Mouse (Mus musculus) midbrain, embryonic 13.5 days (tissue): ENCODE data around the gene Ist1. TPM values are rescaled to one million over a fixed set of nuclear protein-coding genes. Genes with fewer than 3 reads are reported as not detected.

ENCODE experiments used
- ATAC-seq: fragments of 200-750 bp; cut with Nextera tagmentation; 2 replicates; pipeline ENCODE4 v1.8.0; 2017; ENCODE audit warnings: mild to moderate bottlenecking, moderate TSS enrichment, moderate library complexity
- H3K27ac ChIP-seq: fragments of 300-500 bp; sonication (generic); 2 replicates; pipeline ENCODE4 v1.5.1; 2015; ENCODE audit warnings: inconsistent platforms, mild to moderate bottlenecking, moderate library complexity
- H3K27me3 ChIP-seq: fragments of 300-500 bp; sonication (generic); 2 replicates; pipeline ENCODE4 v1.6.1; 2015; ENCODE audit warnings: mild to moderate bottlenecking, inconsistent platforms
- H3K36me3 ChIP-seq: fragments of 300-500 bp; sonication (generic); 2 replicates; pipeline ENCODE4 v1.6.1; 2015; ENCODE audit warnings: mild to moderate bottlenecking, inconsistent platforms
- H3K4me1 ChIP-seq: fragments of 300-500 bp; sonication (generic); replicated peaks from 2 replicates; pipeline ENCODE4 v1.6.1; 2015; ENCODE audit warnings: inconsistent platforms
- H3K4me2 ChIP-seq: fragments of 300-500 bp; sonication (generic); replicated peaks from 2 replicates; pipeline ENCODE4 v1.6.1; 2015; ENCODE audit warnings: moderate library complexity, mild to moderate bottlenecking, inconsistent platforms
- H3K4me3 ChIP-seq: fragments of 300-500 bp; sonication (generic); replicated peaks from 2 replicates; pipeline ENCODE4 v1.5.1; 2015; ENCODE audit warnings: mild to moderate bottlenecking, inconsistent platforms
- H3K9ac ChIP-seq: fragments of 300-500 bp; sonication (generic); replicated peaks from 2 replicates; pipeline ENCODE4 v1.6.1; 2015; ENCODE audit warnings: mild to moderate bottlenecking, inconsistent platforms
- H3K9me3 ChIP-seq: fragments of 300-500 bp; sonication (generic); 2 replicates; pipeline ENCODE4 v1.6.1; 2016; ENCODE audit warnings: mild to moderate bottlenecking, inconsistent platforms
- WGBS: fragments of 180-500 bp; shearing (Covaris S2); methylation state at CpG from one replicate; pipeline ENCODE4 v1.1.7; 2015; 5-methylcytosine and 5-hydroxymethylcytosine counted together
- polyA plus RNA-seq: library from polyadenylated mRNA; unstranded; fragments of >200 nt; fragmentation: Nextera tagmentation; extraction: Ambion mirVana; gene quantifications from 2 replicates; pipeline ENCODE4 v1.2.1, GENCODE M21; 2015

Ist1 gene
- polyA plus RNA-seq, 1 experiment from 2014 or later: 182 TPM

- no peaks in the 10 kb centered on the region for H3K4me1 ChIP-seq
- no peak overlapping the region for H3K4me2 ChIP-seq
- no peak overlapping the region for H3K27ac ChIP-seq
- no peak for ATAC-seq
- H3K9me3 ChIP-seq: no peaks in the 10 kb centered on the region
- H3K27me3 ChIP-seq: no peaks in the 10 kb centered on the region
- WGBS: 95% methylated on average over 9 of the region's 9 CpGs
- H3K36me3 ChIP-seq: peaks cover 94% of the 10 kb centered on the region
- H3K4me3 ChIP-seq: no peak overlapping the region
- no peak overlapping the region for H3K9ac ChIP-seq
Observed at GRCm38 (mm10) chr8:109675896-109676643, 17.0 kb downstream of the Ist1 start.

GRCm38 (mm10) chr8:109673596-109673995, 19.5 kb downstream of the Ist1 start:
- peaks cover 97% of the 10 kb centered on the region for H3K36me3 ChIP-seq
- H3K27me3 ChIP-seq: no peaks in the 10 kb centered on the region
- no peaks in the 10 kb centered on the region for H3K4me1 ChIP-seq
- H3K27ac ChIP-seq: no peak overlapping the region
- no peak for ATAC-seq
- H3K9ac ChIP-seq: no peak overlapping the region
- H3K4me3 ChIP-seq: no peak overlapping the region
- no peak overlapping the region for H3K4me2 ChIP-seq
- 98% methylated on average over 2 of the region's 2 CpGs for WGBS
- H3K9me3 ChIP-seq: no peaks in the 10 kb centered on the region

DNA sequence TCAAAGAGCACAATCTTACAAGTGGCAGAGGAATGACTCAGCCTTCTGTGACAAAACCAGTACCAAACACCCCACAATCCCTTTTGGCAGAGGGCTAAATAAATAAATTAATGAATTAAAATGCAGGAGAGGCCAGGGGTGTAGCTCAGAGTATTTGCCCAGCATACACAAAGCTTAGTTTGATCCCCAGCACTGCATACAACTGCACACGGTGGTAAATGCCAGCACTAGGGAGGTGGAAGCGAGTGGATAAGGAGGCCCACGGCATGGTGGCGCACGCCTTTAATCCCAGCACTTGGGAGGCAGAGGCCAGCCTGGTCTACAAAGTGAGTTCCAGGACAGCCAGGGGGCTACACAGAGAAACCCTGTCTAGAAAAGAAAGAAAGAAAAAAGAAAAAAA, 20.4 kb downstream of the Ist1 start:
- no peak overlapping the region for H3K4me3 ChIP-seq
- no peak for ATAC-seq
- peaks cover 97% of the 10 kb centered on the region for H3K36me3 ChIP-seq
- H3K27ac ChIP-seq: no peak overlapping the region
- 89% methylated on average over 5 of the region's 5 CpGs for WGBS
- no peaks in the 10 kb centered on the region for H3K4me1 ChIP-seq
- H3K9ac ChIP-seq: no peak overlapping the region
- H3K27me3 ChIP-seq: no peaks in the 10 kb centered on the region
- H3K4me2 ChIP-seq: no peak overlapping the region
- no peaks in the 10 kb centered on the region for H3K9me3 ChIP-seq

GRCm38 (mm10) chr8:109666616-109667015, 26.4 kb downstream of the Ist1 start:
- H3K36me3 ChIP-seq: peaks cover 49% of the 10 kb centered on the region
- WGBS: 89% methylated on average over 5 of the region's 5 CpGs
- H3K4me2 ChIP-seq: no peak overlapping the region
- H3K27ac ChIP-seq: no peak overlapping the region
- no peaks in the 10 kb centered on the region for H3K27me3 ChIP-seq
- no peaks in the 10 kb centered on the region for H3K4me1 ChIP-seq
- no peak for ATAC-seq
- no peak overlapping the region for H3K9ac ChIP-seq
- H3K4me3 ChIP-seq: no peak overlapping the region
- H3K9me3 ChIP-seq: no peaks in the 10 kb centered on the region

- no peak overlapping the region for H3K27ac ChIP-seq
- WGBS: 91% methylated on average over 3 of the region's 3 CpGs
- H3K9ac ChIP-seq: no peak overlapping the region
- no peak overlapping the region for H3K4me3 ChIP-seq
- ATAC-seq: no peak
- no peaks in the 10 kb centered on the region for H3K4me1 ChIP-seq
- H3K9me3 ChIP-seq: no peaks in the 10 kb centered on the region
- no peaks in the 10 kb centered on the region for H3K27me3 ChIP-seq
- H3K36me3 ChIP-seq: peaks cover 8% of the 10 kb centered on the region
- H3K4me2 ChIP-seq: no peak overlapping the region
Observed at GRCm38 (mm10) chr8:109662328-109662727, 30.7 kb downstream of the Ist1 start.

DNA sequence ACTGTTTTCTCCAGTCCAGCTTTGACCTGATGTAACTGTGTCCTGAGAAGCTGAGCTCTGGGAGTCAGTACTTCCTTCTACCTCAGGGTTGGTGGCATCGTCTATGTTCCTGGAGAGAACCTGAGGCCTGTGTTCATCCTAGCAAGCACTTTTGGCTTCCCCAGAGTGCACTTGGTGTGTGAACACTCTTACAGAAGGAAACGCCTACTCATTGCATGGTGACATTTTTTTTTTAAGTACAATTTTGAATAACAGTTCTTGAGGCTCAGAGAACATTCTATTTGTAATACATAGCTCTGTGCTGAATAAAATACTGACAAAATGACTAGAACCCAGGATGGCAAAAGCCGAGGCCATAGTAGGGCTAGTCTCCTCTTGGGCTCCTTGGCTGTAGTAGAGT, 36.2 kb downstream of the Ist1 start:
- Histone ChIP-seq H3K4me2 (no peak overlapping the region), H3K27me3 (no peaks in the 10 kb centered on the region), H3K36me3 (no peaks in the 10 kb centered on the region), H3K4me3 (no peak overlapping the region), H3K9me3 (no peaks in the 10 kb centered on the region), H3K4me1 (no peaks in the 10 kb centered on the region), H3K27ac (no peak overlapping the region), H3K9ac (no peak overlapping the region)
- 92% methylated on average over 3 of the region's 3 CpGs for WGBS
- ATAC-seq: no peak

DNA sequence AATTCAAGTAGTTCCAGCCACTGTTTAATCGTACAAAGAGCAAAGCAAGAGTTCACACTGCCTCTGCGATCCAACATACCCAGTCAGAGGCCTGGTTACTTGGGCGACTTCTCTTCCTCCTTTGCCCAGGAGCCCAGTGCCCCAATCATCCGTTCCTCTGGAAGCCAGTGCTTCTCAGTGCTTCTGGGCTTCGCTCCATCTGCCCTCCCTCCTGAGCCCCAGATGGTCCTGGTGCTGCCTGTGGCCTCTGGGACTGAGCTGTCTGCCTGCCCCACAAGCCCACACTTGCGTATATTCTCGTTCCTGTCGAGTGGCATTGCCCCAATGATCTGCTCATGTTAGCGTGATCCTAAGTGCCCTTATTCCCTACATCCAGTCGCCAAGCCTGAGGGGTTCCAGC, 42.3 kb downstream of the Ist1 start:
- no peak overlapping the region for H3K4me3 ChIP-seq
- no peak overlapping the region for H3K9ac ChIP-seq
- WGBS: 84% methylated on average over 10 of the region's 10 CpGs
- H3K9me3 ChIP-seq: no peaks in the 10 kb centered on the region
- H3K4me1 ChIP-seq: no peaks in the 10 kb centered on the region
- no peak overlapping the region for H3K27ac ChIP-seq
- no peak for ATAC-seq
- no peaks in the 10 kb centered on the region for H3K36me3 ChIP-seq
- H3K27me3 ChIP-seq: no peaks in the 10 kb centered on the region
- no peak overlapping the region for H3K4me2 ChIP-seq

GRCm38 (mm10) chr8:109648469-109648868, 44.6 kb downstream of the Ist1 start:
- 68% methylated on average over 7 of the region's 7 CpGs for WGBS
- Histone ChIP-seq H3K4me3 (no peak overlapping the region), H3K9ac (no peak overlapping the region)

GRCm38 (mm10) chr8:109647331-109647730, 45.7 kb downstream of the Ist1 start:
- Histone ChIP-seq H3K27me3 (no peaks in the 10 kb centered on the region), H3K27ac (no peak overlapping the region), H3K4me2 (no peak overlapping the region), H3K4me1 (no peaks in the 10 kb centered on the region), H3K9ac (no peak overlapping the region), H3K9me3 (no peaks in the 10 kb centered on the region), H3K36me3 (no peaks in the 10 kb centered on the region), H3K4me3 (no peak overlapping the region)
- ATAC-seq: no peak
- 72% methylated on average over 11 of the region's 11 CpGs for WGBS

More at GRCm38 (mm10) chr8:109648469-109648868, 44.6 kb downstream of the Ist1 start:
- Histone ChIP-seq H3K4me2 (no peak overlapping the region), H3K36me3 (no peaks in the 10 kb centered on the region), H3K9me3 (no peaks in the 10 kb centered on the region), H3K27ac (no peak overlapping the region), H3K27me3 (no peaks in the 10 kb centered on the region), H3K4me1 (no peaks in the 10 kb centered on the region)
- ATAC-seq: no peak

- H3K4me3 ChIP-seq: no peak overlapping the region
- H3K27me3 ChIP-seq: no peaks in the 10 kb centered on the region
- ATAC-seq: no peak
- no peaks in the 10 kb centered on the region for H3K36me3 ChIP-seq
- H3K4me2 ChIP-seq: no peak overlapping the region
- no peaks in the 10 kb centered on the region for H3K4me1 ChIP-seq
- no peak overlapping the region for H3K27ac ChIP-seq
- 82% methylated on average over 5 of the region's 5 CpGs for WGBS
- no peak overlapping the region for H3K9ac ChIP-seq
- H3K9me3 ChIP-seq: no peaks in the 10 kb centered on the region
Observed at GRCm38 (mm10) chr8:109641236-109641635, 51.8 kb downstream of the Ist1 start.

- no peaks in the 10 kb centered on the region for H3K27me3 ChIP-seq
- no peak overlapping the region for H3K27ac ChIP-seq
- WGBS: 65% methylated on average over 7 of the region's 7 CpGs
- no peak overlapping the region for H3K4me3 ChIP-seq
- H3K36me3 ChIP-seq: no peaks in the 10 kb centered on the region
- no peaks in the 10 kb centered on the region for H3K4me1 ChIP-seq
- H3K9me3 ChIP-seq: no peaks in the 10 kb centered on the region
- no peak for ATAC-seq
- no peak overlapping the region for H3K9ac ChIP-seq
- H3K4me2 ChIP-seq: no peak overlapping the region
Observed at GRCm38 (mm10) chr8:109640410-109640809, 52.6 kb downstream of the Ist1 start.

DNA sequence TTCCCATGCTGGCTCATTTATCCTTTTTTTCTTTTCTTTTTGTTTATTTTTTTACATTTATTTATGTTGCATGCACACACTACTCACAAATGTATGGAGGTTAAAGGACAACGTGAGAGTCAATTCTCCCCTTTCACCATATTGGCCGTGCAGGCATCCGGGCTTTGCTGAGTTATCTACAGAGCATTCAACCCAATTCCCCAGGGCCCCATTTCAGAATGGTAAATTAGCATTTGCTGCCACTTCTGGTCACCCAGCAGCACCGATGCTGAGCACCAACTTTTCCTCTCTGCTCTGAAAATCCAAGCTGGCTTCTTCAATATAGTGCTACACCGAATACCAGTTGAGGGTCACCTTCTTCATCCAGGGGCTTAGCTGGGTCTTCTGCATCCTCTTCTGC, 54.2 kb downstream of the Ist1 start:
- H3K27me3 ChIP-seq: no peaks in the 10 kb centered on the region
- no peak for ATAC-seq
- 76% methylated on average over 5 of the region's 5 CpGs for WGBS
- no peaks in the 10 kb centered on the region for H3K36me3 ChIP-seq
- H3K4me1 ChIP-seq: no peaks in the 10 kb centered on the region
- no peak overlapping the region for H3K4me3 ChIP-seq
- H3K4me2 ChIP-seq: no peak overlapping the region
- no peak overlapping the region for H3K9ac ChIP-seq
- H3K9me3 ChIP-seq: no peaks in the 10 kb centered on the region
- H3K27ac ChIP-seq: no peak overlapping the region

GRCm38 (mm10) chr8:109635146-109635545, 57.9 kb downstream of the Ist1 start:
- no peak for ATAC-seq
- Histone ChIP-seq H3K4me2 (no peak overlapping the region), H3K36me3 (no peaks in the 10 kb centered on the region), H3K4me1 (no peaks in the 10 kb centered on the region), H3K27me3 (no peaks in the 10 kb centered on the region), H3K9ac (no peak overlapping the region), H3K4me3 (no peak overlapping the region), H3K9me3 (no peaks in the 10 kb centered on the region), H3K27ac (no peak overlapping the region)
- WGBS: 91% methylated on average over 8 of the region's 8 CpGs
